Mouse (Mus musculus): Measurements from ENCODE around the gene Hypk. TPM values are rescaled to one million over a fixed set of nuclear protein-coding genes. Genes with fewer than 3 reads are reported as not detected.

The Hypk gene
- polyA plus RNA-seq, 1 experiment, result 3.3 TPM

GRCm38 (mm10) chr2:121507173-121507950 is 54.3 kb downstream of the Hypk start:
- no peak overlapping the region for H3K4me3 ChIP-seq (ENCODE audit: low read depth, low read length)
- 1% methylated on average over 12 of the region's 12 CpGs for WGBS

GRCm38 (mm10) chr2:121507951-121508330 is 54.9 kb downstream of the Hypk start:
- no peak for TF ChIP-seq CTCF (IDR thresholded peaks at IDR 0.05; ENCODE audit: extremely low read depth, insufficient read length, insufficient replicate concordance, low read depth, low read length)
- TF ChIP-seq POLR2A (IDR thresholded peaks at IDR 0.05; ENCODE audit: low read depth, low read length), result no peak
- peaks cover 3% of the 10 kb centered on the region for H3K4me1 ChIP-seq (ENCODE audit: control insufficient read depth, insufficient read depth, insufficient read length, low read length)
- no peak overlapping the region for H3K4me3 ChIP-seq (ENCODE audit: low read depth, low read length)
- no peak overlapping the region for H3K27ac ChIP-seq (ENCODE audit: insufficient read depth, low read depth, low read length)
- H3K36me3 ChIP-seq (ENCODE audit: control insufficient read depth, insufficient read depth, low read length), result peaks cover 3% of the 10 kb centered on the region; the same call in 1 of the 2 replicates
- H3K27me3 ChIP-seq (ENCODE audit: control insufficient read depth, insufficient read depth, low read length), result no peaks in the 10 kb centered on the region
- WGBS, result 39% methylated on average over 2 of the region's 2 CpGs

More at GRCm38 (mm10) chr2:121507173-121507950, 54.3 kb downstream of the Hypk start:
- Histone ChIP-seq H3K27ac (ENCODE audit: insufficient read depth, low read depth, low read length) (no peak overlapping the region), H3K36me3 (ENCODE audit: control insufficient read depth, insufficient read depth, low read length) (peaks cover 3% of the 10 kb centered on the region; the same call in 1 of the 2 replicates), H3K27me3 (ENCODE audit: control insufficient read depth, insufficient read depth, low read length) (no peaks in the 10 kb centered on the region), H3K4me1 (ENCODE audit: control insufficient read depth, insufficient read depth, insufficient read length, low read length) (peaks cover 3% of the 10 kb centered on the region)
- no peak for TF ChIP-seq POLR2A (IDR thresholded peaks at IDR 0.05; ENCODE audit: low read depth, low read length)

Other genes with a start within 250 kb of the Hypk start
- 4.6 and 9.5 TPM in 2 replicates for gene Trp53bp1, start 181.9 kb upstream of the Hypk start, polyA plus RNA-seq (2012; rRNA removed)
- 1.9 and 2.2 TPM in 2 replicates for gene Map1a, start 163.7 kb upstream of the Hypk start, polyA plus RNA-seq (2012; rRNA removed)
- 19.8 and 47.0 TPM in 2 replicates for gene Ppip5k1, start 97.9 kb upstream of the Hypk start, polyA plus RNA-seq (2012; rRNA removed)
- 1,046 and 2,297 TPM in 2 replicates for gene Ckmt1, start 95.6 kb upstream of the Hypk start, polyA plus RNA-seq (2012; rRNA removed)
- gene Strc, start 66.1 kb upstream of the Hypk start, polyA plus RNA-seq (2012; rRNA removed), result 0.55 and 1.0 TPM in 2 replicates
- 937 and 1,104 TPM in 2 replicates for gene Pdia3, start 39.5 kb upstream of the Hypk start, polyA plus RNA-seq (2012; rRNA removed)
- 0.80 and 0.84 TPM in 2 replicates for gene Catsper2, start 39.5 kb upstream of the Hypk start, polyA plus RNA-seq (2012; rRNA removed)
- gene Ell3, start 9.0 kb upstream of the Hypk start, polyA plus RNA-seq (2012; rRNA removed), result 1.2 and 2.7 TPM in 2 replicates
- gene Serf2, start 4.1 kb upstream of the Hypk start, polyA plus RNA-seq (2012; rRNA removed), result 475 and 539 TPM in 2 replicates
- gene Serinc4, start 3.5 kb downstream of the Hypk start, polyA plus RNA-seq (2012; rRNA removed), result 0.06 and 0.10 TPM in 2 replicates
- 0.51 and 0.66 TPM in 2 replicates for gene Mfap1b, start 20.8 kb downstream of the Hypk start, polyA plus RNA-seq (2012; rRNA removed)
- 0.20 and 0.63 TPM in 2 replicates for gene Mfap1a, start 53.4 kb downstream of the Hypk start, polyA plus RNA-seq (2012; rRNA removed)
- 0.47 and 1.6 TPM in 2 replicates for gene Wdr76, start 53.4 kb downstream of the Hypk start, polyA plus RNA-seq (2012; rRNA removed)

All from small intestine, adult 2 months (tissue).